Mouse (Mus musculus): ENCODE measurements around the gene 4930548H24Rik. TPM values are rescaled to one million over a fixed set of nuclear protein-coding genes. Genes with fewer than 3 reads are reported as not detected.
A peak's percentile ranks its signal among the peaks of the same experiment; 100 is the strongest.
"Not testable (repeated sequence)": the region's sequence is repeated elsewhere in the genome, so short reads cannot be mapped to it uniquely, and the experiment has no call there.

Gene 4930548H24Rik
- total RNA-seq, 2 experiments from 2014 or later: 0.20 TPM; not detected in 1

- no peak for DNase-seq (ENCODE audit: low spot score in 2 of 2)
- no peak overlapping the region for H3K4me3 ChIP-seq
- TF ChIP-seq CTCF (conservative IDR thresholded peaks at IDR 0.05): no peak
- no peak overlapping the region for H3K27ac ChIP-seq
Observed at GRCm38 (mm10) chr5:31504843-31505242, 19.3 kb downstream of the 4930548H24Rik start.

GRCm38 (mm10) chr5:31512481-31512880 lies 26.9 kb downstream of the 4930548H24Rik start:
- TF ChIP-seq CTCF (conservative IDR thresholded peaks at IDR 0.05): no peak
- Histone ChIP-seq H3K4me3 (no peak overlapping the region), H3K27ac (no peak overlapping the region)
- no peak for DNase-seq (ENCODE audit: low spot score in 2 of 2)

GRCm38 (mm10) chr5:31520556-31520955 lies 35.0 kb downstream of the 4930548H24Rik start:
- DNase-seq (ENCODE audit: low spot score in 2 of 2): no peak
- H3K27ac ChIP-seq: no peak overlapping the region
- H3K4me3 ChIP-seq: no peak overlapping the region
- no peak for TF ChIP-seq CTCF (conservative IDR thresholded peaks at IDR 0.05)

GRCm38 (mm10) chr5:31526354-31527116 lies 41.0 kb downstream of the 4930548H24Rik start, which contains the start of gene Slc4a1ap:
TSS of gene Slc4a1ap (plus strand) at chr5:31526995.
- H3K27ac ChIP-seq: peak within 1 kb of the TSS; percentile 97
- DNase-seq (ENCODE audit: low spot score in 2 of 2): peak; percentile 59 to 73
- H3K4me3 ChIP-seq: peak within 1 kb of the TSS; percentile 86
- TF ChIP-seq CTCF (conservative IDR thresholded peaks at IDR 0.05): no peak

DNA sequence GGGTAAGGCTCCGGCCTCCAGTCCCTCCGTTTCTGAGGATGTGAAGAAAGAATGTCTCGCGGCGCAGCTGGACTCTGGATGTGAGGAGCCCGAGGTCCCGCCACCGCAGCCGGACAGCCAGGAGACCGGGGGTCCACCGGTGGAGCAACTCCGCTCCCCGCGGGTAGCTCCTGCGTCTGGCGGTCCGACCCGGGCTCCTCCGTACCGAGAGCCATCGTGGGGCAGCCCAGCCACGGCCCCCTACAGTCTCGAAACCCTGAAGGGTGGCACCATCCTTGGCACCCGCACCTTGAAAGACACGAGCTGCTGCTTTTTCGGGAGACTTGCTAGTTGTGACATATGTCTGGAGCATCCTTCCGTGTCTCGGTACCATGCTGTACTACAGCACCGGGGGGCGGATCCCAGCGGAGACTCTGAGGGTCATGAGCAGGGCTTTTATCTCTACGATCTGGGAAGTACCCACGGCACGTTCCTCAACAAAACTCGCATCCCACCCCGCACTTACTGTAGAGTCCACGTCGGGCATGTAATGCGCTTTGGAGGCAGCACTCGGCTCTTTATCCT lies 41.7 kb downstream of the 4930548H24Rik start:
- Histone ChIP-seq H3K27ac (peak overlapping the region; percentile 97), H3K4me3 (peak overlapping the region; percentile 86)
- DNase-seq (ENCODE audit: low spot score in 2 of 2): no peak
- no peak for TF ChIP-seq CTCF (conservative IDR thresholded peaks at IDR 0.05)

- DNase-seq (ENCODE audit: low spot score in 2 of 2): not testable (repeated sequence)
- Histone ChIP-seq H3K4me3 (peak within 1 kb of the TSS; percentile 86), H3K27ac (peak within 1 kb of the TSS; percentile 97)
Observed at GRCm38 (mm10) chr5:31527707-31528106, 42.2 kb downstream of the 4930548H24Rik start, which contains the start of gene Supt7l. TSS of gene Supt7l (minus strand) at chr5:31527807.

DNA sequence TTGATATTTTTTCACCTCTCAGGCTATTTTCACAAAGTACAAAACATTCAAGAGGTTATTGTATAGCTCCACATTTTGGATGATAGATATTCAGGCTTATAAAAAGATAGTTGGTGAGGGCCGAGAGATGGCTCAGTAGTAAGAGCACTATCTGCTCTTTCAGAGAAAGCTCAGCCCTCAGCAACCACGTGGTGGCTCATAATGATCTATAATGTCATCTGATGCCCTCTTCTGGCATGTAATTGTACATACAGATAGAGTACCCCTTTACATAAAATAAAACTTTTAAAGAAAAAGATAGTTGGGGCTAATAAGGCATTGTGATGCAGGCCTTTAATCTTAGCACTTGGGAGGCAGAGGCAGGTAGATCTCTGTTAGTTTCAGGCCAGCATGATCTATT lies 43.0 kb downstream of the 4930548H24Rik start:
- no peak for DNase-seq (ENCODE audit: low spot score in 2 of 2)
- TF ChIP-seq CTCF (conservative IDR thresholded peaks at IDR 0.05): peak; percentile 27; the same call in 1 of the 2 replicates
- H3K4me3 ChIP-seq: no peak overlapping the region
- no peak overlapping the region for H3K27ac ChIP-seq

- no peak overlapping the region for H3K27ac ChIP-seq
- TF ChIP-seq CTCF (conservative IDR thresholded peaks at IDR 0.05): peak; percentile 22; the same call in 1 of the 2 replicates
- H3K4me3 ChIP-seq: no peak overlapping the region
- DNase-seq (ENCODE audit: low spot score in 2 of 2): no peak
Observed at GRCm38 (mm10) chr5:31535228-31535627, 49.7 kb downstream of the 4930548H24Rik start.

Other genes starting within 250 kb of the 4930548H24Rik start
- 10 to 100 TPM; 81.2 to 89.4 TPM for gene Nrbp1, start 244.9 kb upstream of the 4930548H24Rik start, total RNA-seq (2021)
- gene Gm9970, start 244.5 kb upstream of the 4930548H24Rik start, total RNA-seq (2021): under 1 TPM in 1 of 2 experiments, not detected in 1; 0.74 TPM
- gene Krtcap3, start 234.0 kb upstream of the 4930548H24Rik start, total RNA-seq (2021): 1 to 10 TPM; 3.2 to 4.0 TPM
- gene Ift172, start 194.6 kb upstream of the 4930548H24Rik start, total RNA-seq (2021): 10 to 100 TPM; 80.9 to 96.8 TPM
- gene Fndc4, start 189.7 kb upstream of the 4930548H24Rik start, total RNA-seq (2021): 100 to 1,000 TPM; 180 to 215 TPM
- not detected for gene Gckr, start 188.3 kb upstream of the 4930548H24Rik start, total RNA-seq (2021)
- 10 to 100 TPM; 49.1 to 54.1 TPM for gene Zfp512, start 33.3 kb upstream of the 4930548H24Rik start, total RNA-seq (2021)
- 10 to 100 TPM; 34.0 to 34.8 TPM for gene Gpn1, start 9.0 kb downstream of the 4930548H24Rik start, total RNA-seq (2021)
- gene Slc4a1ap, start 41.3 kb downstream of the 4930548H24Rik start, total RNA-seq (2021): 10 to 100 TPM; 51.9 to 53.8 TPM
- 10 to 100 TPM; 19.6 TPM for gene Supt7l, start 42.1 kb downstream of the 4930548H24Rik start, total RNA-seq (2021)
- gene Mrpl33, start 111.2 kb downstream of the 4930548H24Rik start, total RNA-seq (2021): 10 to 100 TPM; 82.1 to 99.8 TPM
- 1 to 10 TPM; 4.0 to 4.4 TPM for gene Rbks, start 211.9 kb downstream of the 4930548H24Rik start, total RNA-seq (2021)
- 10 to 100 TPM; 49.3 to 50.4 TPM for gene Babam2, start 211.9 kb downstream of the 4930548H24Rik start, total RNA-seq (2021)